Mouse (Mus musculus): ENCODE data around the gene Bicra.

DNA sequence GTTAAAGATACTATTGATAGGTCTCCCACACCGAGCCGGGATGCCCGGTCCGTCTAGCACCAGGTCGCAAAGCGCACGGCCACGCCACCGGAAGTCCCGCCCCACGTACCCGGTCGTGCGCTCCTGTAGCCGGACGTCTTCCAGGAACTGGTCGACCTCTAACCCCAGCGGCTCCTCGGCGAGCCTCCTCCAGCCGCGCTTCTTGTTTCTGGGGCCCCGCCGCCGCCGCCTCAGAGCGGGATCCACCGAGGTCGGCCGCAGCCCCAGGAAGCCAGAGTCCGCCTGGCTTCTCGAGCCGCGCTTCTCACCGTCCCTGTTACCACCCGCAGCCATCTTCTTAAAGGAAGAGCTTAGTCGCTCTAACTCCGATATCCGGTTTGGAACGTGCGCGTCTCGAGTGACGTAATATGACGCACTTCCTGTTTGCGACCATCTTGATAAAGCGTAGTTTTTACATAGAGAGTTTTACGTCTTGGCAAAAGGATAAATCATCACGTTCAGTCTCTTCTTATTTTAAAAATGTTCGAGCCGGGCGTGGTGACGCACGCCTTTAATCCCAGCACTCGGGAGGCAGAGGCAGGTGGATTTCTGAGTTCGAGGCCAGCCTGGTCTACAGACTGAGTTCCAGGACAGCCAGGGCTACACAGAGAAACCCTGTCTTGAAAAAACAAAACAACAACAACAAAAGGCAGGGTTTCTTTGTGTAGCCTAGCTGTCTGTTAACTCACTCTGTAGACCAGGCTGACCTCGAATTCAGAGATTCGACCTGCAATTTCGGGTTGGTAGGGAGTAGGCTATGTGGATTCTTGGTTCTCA lies 101.8 kb downstream of the Bicra start, which contains the start of gene Nop53:
- TF ChIP-seq POLR2A (IDR thresholded peaks at IDR 0.05; ENCODE audit: control insufficient read depth, low read depth, low read length) (peak; percentile 81), CTCF (IDR thresholded peaks at IDR 0.05; ENCODE audit: control insufficient read depth, insufficient read depth, insufficient replicate concordance, low read depth, low read length) (no peak)
